Mouse (Mus musculus) kidney, embryonic 14.5 days (tissue): ENCODE results near the gene Rtl8a. TPM values are rescaled to one million over a fixed set of nuclear protein-coding genes. Genes with fewer than 3 reads are reported as not detected.
A peak's percentile ranks its signal among the peaks of the same experiment; 100 is the strongest.
"Not testable (repeated sequence)": the region's sequence is repeated elsewhere in the genome, so short reads cannot be mapped to it uniquely, and the experiment has no call there.

Source experiments
- ATAC-seq: fragments of 200-750 bp; cut with Nextera tagmentation; 2 replicates; pipeline ENCODE4 v1.8.0; 2017; ENCODE audit warnings: moderate number of reproducible peaks, mild to moderate bottlenecking, moderate TSS enrichment, moderate library complexity; ENCODE audit not compliant: low FRiP score, low TSS enrichment
- H3K27ac ChIP-seq: fragments of 300-500 bp; sonication (generic); 2 replicates; pipeline ENCODE4 v1.5.1; 2014; ENCODE audit warnings: low read depth, mild to moderate bottlenecking, low read length, moderate library complexity, mixed read lengths
- H3K27me3 ChIP-seq: fragments of 300-500 bp; sonication (generic); 2 replicates; pipeline ENCODE4 v1.6.1; 2014; ENCODE audit warnings: mild to moderate bottlenecking, low read length; ENCODE audit not compliant: control insufficient read depth, insufficient read depth
- H3K36me3 ChIP-seq: fragments of 300-500 bp; sonication (generic); 2 replicates; pipeline ENCODE4 v1.6.1; 2014; ENCODE audit warnings: low read length, mixed read lengths; ENCODE audit not compliant: control insufficient read depth, insufficient read depth
- H3K4me1 ChIP-seq: fragments of 300-500 bp; sonication (generic); 2 replicates; pipeline ENCODE4 v1.6.1; 2014; ENCODE audit warnings: low read length, mixed read lengths; ENCODE audit not compliant: control insufficient read depth, insufficient read depth
- H3K4me2 ChIP-seq: fragments of 300-500 bp; sonication (generic); replicated peaks from 2 replicates; pipeline ENCODE4 v1.6.1; 2014; ENCODE audit warnings: low read depth, mild to moderate bottlenecking, low read length
- H3K4me3 ChIP-seq: fragments of 300-500 bp; sonication (generic); 2 replicates; pipeline ENCODE4 v1.5.1; 2014; ENCODE audit warnings: mild to moderate bottlenecking, low read length
- H3K9ac ChIP-seq: fragments of 300-500 bp; sonication (generic); 2 replicates; pipeline ENCODE4 v1.6.1; 2014; ENCODE audit warnings: low read depth, mild to moderate bottlenecking, low read length, moderate library complexity
- H3K9me3 ChIP-seq: fragments of 300-500 bp; sonication (generic); 2 replicates; pipeline ENCODE4 v1.6.1; 2016; ENCODE audit warnings: low read length; ENCODE audit not compliant: control insufficient read depth
- WGBS: fragments of 180-500 bp; shearing (Covaris S2); extraction: QIAGEN DNeasy Blood & Tissue Kit; methylation state at CpG from one replicate; pipeline ENCODE4 v1.1.7; 2014; 5-methylcytosine and 5-hydroxymethylcytosine counted together
- polyA plus RNA-seq: library from polyadenylated mRNA; unstranded; fragments of >200 nt; fragmentation: Nextera tagmentation; extraction: Ambion mirVana; gene quantifications from 2 replicates; pipeline ENCODE4 v1.2.1, GENCODE M21; 2014

Rtl8a gene
- polyA plus RNA-seq = 73.2 and 78.7 TPM in 2 replicates

GRCm38 (mm10) chrX:53642980-53643961 is at the start of gene Rtl8a:
TSS of gene Rtl8a (minus strand) at chrX:53643682.
- not testable (repeated sequence) for H3K9me3 ChIP-seq, H3K27ac ChIP-seq, H3K9ac ChIP-seq, H3K36me3 ChIP-seq, H3K27me3 ChIP-seq, H3K4me1 ChIP-seq
- WGBS = 21% methylated on average over 10 of the region's 50 CpGs
- H3K4me2 ChIP-seq = peak within 1 kb of the TSS; percentile 30; the same call in 1 of the 2 replicates
- peak within 1 kb of the TSS; percentile 19; the same call in 1 of the 2 replicates for H3K4me3 ChIP-seq
- peak; percentile 96 for ATAC-seq

GRCm38 (mm10) chrX:53693141-53693540 is 49.7 kb upstream of the Rtl8a start:
- WGBS = 78% methylated on average over 2 of the region's 2 CpGs
- Histone ChIP-seq H3K27ac (no peak overlapping the region), H3K9me3 (no peaks in the 10 kb centered on the region), H3K4me1 (no peaks in the 10 kb centered on the region), H3K4me3 (no peak overlapping the region), H3K27me3 (no peaks in the 10 kb centered on the region), H3K36me3 (no peaks in the 10 kb centered on the region), H3K4me2 (no peak overlapping the region), H3K9ac (no peak overlapping the region)
- ATAC-seq = no peak

- Histone ChIP-seq H3K9ac (no peak overlapping the region), H3K36me3 (no peaks in the 10 kb centered on the region), H3K4me1 (no peaks in the 10 kb centered on the region), H3K27me3 (no peaks in the 10 kb centered on the region), H3K4me3 (no peak overlapping the region), H3K9me3 (no peaks in the 10 kb centered on the region), H3K27ac (no peak overlapping the region), H3K4me2 (no peak overlapping the region)
- no peak for ATAC-seq
- WGBS = 41% methylated on average over 2 of the region's 2 CpGs
These were observed 48.6 kb upstream of the Rtl8a start for GRCm38 (mm10) chrX:53692065-53692464.

- H3K27ac ChIP-seq, H3K27me3 ChIP-seq, H3K4me2 ChIP-seq, H3K4me3 ChIP-seq, H3K9ac ChIP-seq, ATAC-seq, H3K36me3 ChIP-seq, H3K9me3 ChIP-seq, H3K4me1 ChIP-seq: not testable (repeated sequence)
- WGBS = 69% methylated on average over 2 of the region's 4 CpGs
These were observed 41.2 kb upstream of the Rtl8a start for GRCm38 (mm10) chrX:53684676-53685075.

GRCm38 (mm10) chrX:53682650-53683049 is 39.2 kb upstream of the Rtl8a start:
- not testable (repeated sequence) for H3K4me3 ChIP-seq, H3K9me3 ChIP-seq, H3K9ac ChIP-seq, H3K27ac ChIP-seq, H3K4me2 ChIP-seq, H3K27me3 ChIP-seq, H3K36me3 ChIP-seq, H3K4me1 ChIP-seq
- ATAC-seq = peak; percentile 62; the same call in 1 of the 2 replicates
- WGBS = 29% methylated on average over 1 of the region's 3 CpGs

- 55% methylated on average over 2 of the region's 2 CpGs for WGBS
- H3K9ac ChIP-seq, H3K4me3 ChIP-seq, H3K4me2 ChIP-seq, H3K36me3 ChIP-seq, ATAC-seq, H3K27me3 ChIP-seq, H3K27ac ChIP-seq, H3K9me3 ChIP-seq, H3K4me1 ChIP-seq: not testable (repeated sequence)
These were observed 33.5 kb upstream of the Rtl8a start for GRCm38 (mm10) chrX:53676943-53677342.

- Histone ChIP-seq H3K4me2 (peak overlapping the region; percentile 30), H3K4me3 (peak overlapping the region; percentile 23)
- 22% methylated on average over 3 of the region's 4 CpGs for WGBS
- H3K27ac ChIP-seq, H3K36me3 ChIP-seq, H3K9ac ChIP-seq, H3K27me3 ChIP-seq, H3K4me1 ChIP-seq, H3K9me3 ChIP-seq, ATAC-seq: not testable (repeated sequence)
These were observed 27.2 kb upstream of the Rtl8a start for GRCm38 (mm10) chrX:53670696-53671095.

GRCm38 (mm10) chrX:53670294-53670693 is 26.8 kb upstream of the Rtl8a start, which contains the start of gene Rtl8b:
TSS of gene Rtl8b (minus strand) at chrX:53670408.
- H3K4me2 ChIP-seq = peak within 1 kb of the TSS; percentile 30
- H3K4me1 ChIP-seq = no peaks in the 10 kb centered on the region
- H3K4me3 ChIP-seq = peak within 1 kb of the TSS; percentile 23

GRCm38 (mm10) chrX:53669557-53670270 is 26.2 kb upstream of the Rtl8a start:
- H3K9me3 ChIP-seq, H3K27me3 ChIP-seq, H3K4me1 ChIP-seq, H3K27ac ChIP-seq, H3K36me3 ChIP-seq, H3K9ac ChIP-seq, H3K4me2 ChIP-seq: not testable (repeated sequence)
- H3K4me3 ChIP-seq = 0 out of 2 replicates have a peak overlapping the region, but pooled peaks have one; percentile 23
- no CpG with 5 or more reads among the region's 36 CpGs for WGBS
- peak; percentile 61 for ATAC-seq

More at GRCm38 (mm10) chrX:53670294-53670693, 26.8 kb upstream of the Rtl8a start, which contains the start of gene Rtl8b:
- H3K36me3 ChIP-seq = no peaks in the 10 kb centered on the region
- H3K9me3 ChIP-seq = no peaks in the 10 kb centered on the region
- 29% methylated on average over 12 of the region's 15 CpGs for WGBS
- no peak within 1 kb of the TSS for H3K27ac ChIP-seq
- no peak within 1 kb of the TSS for H3K9ac ChIP-seq
- peak; percentile 93 for ATAC-seq
- H3K27me3 ChIP-seq = no peaks in the 10 kb centered on the region
